Mouse (Mus musculus) hindbrain, embryonic 11.5 days (tissue): ENCODE measurements around the gene Ccnq. TPM values are rescaled to one million over a fixed set of nuclear protein-coding genes. Genes with fewer than 3 reads are reported as not detected.

ENCODE experiments used
- ATAC-seq: fragments of 200-750 bp; cut with Nextera tagmentation; 2 replicates; pipeline ENCODE4 v1.8.0; 2017; ENCODE audit warnings: mild to moderate bottlenecking, moderate TSS enrichment, moderate library complexity; ENCODE audit not compliant: low FRiP score
- DNase-seq: peaks from one replicate; pipeline ENCODE4 v3.0.0-alpha.2; 2015; ENCODE audit warnings: low spot score
- H3K27ac ChIP-seq: fragments of 300-500 bp; sonication (generic); 2 replicates; pipeline ENCODE4 v1.5.1; 2014; ENCODE audit warnings: mild to moderate bottlenecking, low read depth, low read length
- H3K27me3 ChIP-seq: fragments of 300-500 bp; sonication (generic); 2 replicates; pipeline ENCODE4 v1.6.1; 2014; ENCODE audit warnings: mild to moderate bottlenecking, low read length, moderate library complexity, mixed read lengths; ENCODE audit not compliant: control insufficient read depth, insufficient read depth
- H3K36me3 ChIP-seq: fragments of 300-500 bp; sonication (generic); 2 replicates; pipeline ENCODE4 v1.6.1; 2014; ENCODE audit warnings: mild to moderate bottlenecking, low read length, moderate library complexity, mixed read lengths; ENCODE audit not compliant: control insufficient read depth, insufficient read depth
- H3K4me1 ChIP-seq: fragments of 300-500 bp; sonication (generic); replicated peaks from 2 replicates; pipeline ENCODE4 v1.6.1; 2014; ENCODE audit warnings: low read length, mixed read lengths; ENCODE audit not compliant: control insufficient read depth, insufficient read depth
- H3K4me2 ChIP-seq: fragments of 300-500 bp; sonication (generic); replicated peaks from 2 replicates; pipeline ENCODE4 v1.6.1; 2014; ENCODE audit warnings: mild to moderate bottlenecking, low read depth, low read length
- H3K4me3 ChIP-seq: fragments of 300-500 bp; sonication (generic); 2 replicates; pipeline ENCODE4 v1.5.1; 2014; ENCODE audit warnings: low read depth, low read length
- H3K9ac ChIP-seq: fragments of 300-500 bp; sonication (generic); 2 replicates; pipeline ENCODE4 v1.6.1; 2014; ENCODE audit warnings: low read depth, low read length
- H3K9me3 ChIP-seq: fragments of 300-500 bp; sonication (generic); 2 replicates; pipeline ENCODE4 v1.6.1; 2016; ENCODE audit warnings: low read length; ENCODE audit not compliant: control insufficient read depth
- WGBS: fragments of 180-500 bp; shearing (Covaris S2); extraction: QIAGEN DNeasy Blood & Tissue Kit; methylation state at CpG from one replicate; pipeline ENCODE4 v1.1.7; 2014; 5-methylcytosine and 5-hydroxymethylcytosine counted together
- polyA plus RNA-seq: library from polyadenylated mRNA; unstranded; fragments of >200 nt; fragmentation: Nextera tagmentation; extraction: Ambion mirVana; gene quantifications from 2 replicates; pipeline ENCODE4 v1.2.1, GENCODE M21; 2014

Ccnq gene
- 32.3 and 33.2 TPM in 2 replicates for polyA plus RNA-seq

- no peaks in the 10 kb centered on the region for H3K9me3 ChIP-seq
- peak within 1 kb of the TSS; percentile 76 for H3K4me2 ChIP-seq
- peak; percentile 75 for ATAC-seq
- peak within 1 kb of the TSS; percentile 64 for H3K4me3 ChIP-seq
- 10% methylated on average over 58 of the region's 59 CpGs for WGBS
- DNase-seq, result peak; percentile 88
- no peak within 1 kb of the TSS for H3K27ac ChIP-seq
- no peaks in the 10 kb centered on the region for H3K27me3 ChIP-seq
- H3K9ac ChIP-seq, result peak within 1 kb of the TSS; percentile 82
- H3K4me1 ChIP-seq, result peaks cover 3% of the 10 kb centered on the region; the same call in 1 of the 2 replicates
- no peaks in the 10 kb centered on the region for H3K36me3 ChIP-seq
Measured at GRCm38 (mm10) chr11:78750885-78751842, at the start of gene Ccnq. TSS of gene Ccnq (minus strand) at chr11:78751729.

GRCm38 (mm10) chr11:78801094-78801493 is 49.6 kb upstream of the Ccnq start:
- no peak overlapping the region for H3K4me2 ChIP-seq
- 92% methylated on average over 4 of the region's 4 CpGs for WGBS
- no peak for ATAC-seq

GRCm38 (mm10) chr11:78796072-78796729 is 44.7 kb upstream of the Ccnq start:
- H3K4me2 ChIP-seq, result no peak overlapping the region
- DNase-seq (no peak), ATAC-seq (no peak)
- no peaks in the 10 kb centered on the region for H3K36me3 ChIP-seq
- no peak overlapping the region for H3K9ac ChIP-seq
- no peak overlapping the region for H3K27ac ChIP-seq
- no peaks in the 10 kb centered on the region for H3K9me3 ChIP-seq
- H3K4me3 ChIP-seq, result no peak overlapping the region
- 0 out of 2 replicates have a peak, but pooled peaks cover 3% of the 10 kb centered on the region for H3K4me1 ChIP-seq
- 88% methylated on average over 10 of the region's 10 CpGs for WGBS
- no peaks in the 10 kb centered on the region for H3K27me3 ChIP-seq

More at GRCm38 (mm10) chr11:78801094-78801493, 49.6 kb upstream of the Ccnq start:
- Histone ChIP-seq H3K27ac (no peak overlapping the region), H3K4me3 (no peak overlapping the region), H3K27me3 (no peaks in the 10 kb centered on the region), H3K4me1 (no peaks in the 10 kb centered on the region; the same call in 1 of the 2 replicates), H3K9ac (no peak overlapping the region), H3K9me3 (no peaks in the 10 kb centered on the region), H3K36me3 (no peaks in the 10 kb centered on the region)
- DNase-seq, result no peak

- H3K4me1 ChIP-seq, result 0 out of 2 replicates have a peak, but pooled peaks cover 3% of the 10 kb centered on the region
- H3K36me3 ChIP-seq, result no peaks in the 10 kb centered on the region
- no peaks in the 10 kb centered on the region for H3K9me3 ChIP-seq
- H3K9ac ChIP-seq, result no peak overlapping the region
- DNase-seq (no peak), ATAC-seq (no peak)
- no peaks in the 10 kb centered on the region; the same call in 1 of the 2 replicates for H3K27me3 ChIP-seq
- no peak overlapping the region for H3K27ac ChIP-seq
- WGBS, result 84% methylated on average over 11 of the region's 11 CpGs
- no peak overlapping the region for H3K4me2 ChIP-seq
- H3K4me3 ChIP-seq, result no peak overlapping the region
Measured at GRCm38 (mm10) chr11:78793116-78793515, 41.6 kb upstream of the Ccnq start.

- no peaks in the 10 kb centered on the region; the same call in 1 of the 2 replicates for H3K27me3 ChIP-seq
- H3K9me3 ChIP-seq, result no peaks in the 10 kb centered on the region
- WGBS, result 47% methylated on average over 11 of the region's 11 CpGs
- H3K4me2 ChIP-seq, result no peak overlapping the region
- H3K4me1 ChIP-seq, result 0 out of 2 replicates have a peak, but pooled peaks cover 3% of the 10 kb centered on the region
- ATAC-seq (no peak), DNase-seq (no peak)
- H3K27ac ChIP-seq, result no peak overlapping the region
- H3K36me3 ChIP-seq, result no peaks in the 10 kb centered on the region
- no peak overlapping the region for H3K9ac ChIP-seq
- H3K4me3 ChIP-seq, result no peak overlapping the region
Measured at GRCm38 (mm10) chr11:78792465-78792864, 40.9 kb upstream of the Ccnq start.

- ATAC-seq (no peak), DNase-seq (no peak)
- Histone ChIP-seq H3K4me2 (no peak overlapping the region), H3K9me3 (no peaks in the 10 kb centered on the region), H3K4me1 (0 out of 2 replicates have a peak, but pooled peaks cover 3% of the 10 kb centered on the region), H3K4me3 (no peak overlapping the region), H3K27me3 (no peaks in the 10 kb centered on the region; the same call in 1 of the 2 replicates), H3K36me3 (no peaks in the 10 kb centered on the region), H3K9ac (no peak overlapping the region), H3K27ac (no peak overlapping the region)
- 38% methylated on average over 5 of the region's 5 CpGs for WGBS
Measured at GRCm38 (mm10) chr11:78792055-78792454, 40.5 kb upstream of the Ccnq start.

- 74% methylated on average over 4 of the region's 4 CpGs for WGBS
- ATAC-seq, result no peak
- H3K27ac ChIP-seq, result no peak overlapping the region
Measured at GRCm38 (mm10) chr11:78791582-78791981, 40.1 kb upstream of the Ccnq start.

GRCm38 (mm10) chr11:78789370-78790060 is 38.0 kb upstream of the Ccnq start:
- H3K27me3 ChIP-seq, result no peaks in the 10 kb centered on the region; the same call in 1 of the 2 replicates
- no peak overlapping the region for H3K4me2 ChIP-seq
- H3K4me3 ChIP-seq, result no peak overlapping the region
- WGBS, result 71% methylated on average over 11 of the region's 11 CpGs
- no peak overlapping the region for H3K9ac ChIP-seq
- no peaks in the 10 kb centered on the region for H3K9me3 ChIP-seq
- no peak overlapping the region for H3K27ac ChIP-seq
- 0 out of 2 replicates have a peak, but pooled peaks cover 3% of the 10 kb centered on the region for H3K4me1 ChIP-seq
- no peaks in the 10 kb centered on the region for H3K36me3 ChIP-seq
- DNase-seq, result no peak
- no peak for ATAC-seq

More at GRCm38 (mm10) chr11:78791582-78791981, 40.1 kb upstream of the Ccnq start:
- no peak for DNase-seq
- no peaks in the 10 kb centered on the region for H3K9me3 ChIP-seq
- H3K36me3 ChIP-seq, result no peaks in the 10 kb centered on the region
- no peaks in the 10 kb centered on the region; the same call in 1 of the 2 replicates for H3K27me3 ChIP-seq
- H3K4me2 ChIP-seq, result no peak overlapping the region
- 0 out of 2 replicates have a peak, but pooled peaks cover 3% of the 10 kb centered on the region for H3K4me1 ChIP-seq
- no peak overlapping the region for H3K4me3 ChIP-seq
- H3K9ac ChIP-seq, result no peak overlapping the region
